Mouse (Mus musculus): ENCODE measurements around the gene Sash3. TPM values are rescaled to one million over a fixed set of nuclear protein-coding genes. Genes with fewer than 3 reads are reported as not detected.
"Not testable (repeated sequence)": the region's sequence is repeated elsewhere in the genome, so short reads cannot be mapped to it uniquely, and the experiment has no call there.

The Sash3 gene
- polyA plus RNA-seq, 1 experiment from 2014 or later = 4.6 TPM

GRCm38 (mm10) chrX:48203763-48204162, 57.5 kb downstream of the Sash3 start:
- DNase-seq (ENCODE audit: low spot score) (no peak), ATAC-seq (ENCODE audit: low read depth) (no peak)
- 73% methylated on average over 7 of the region's 7 CpGs for WGBS
- H3K4me3 ChIP-seq (ENCODE audit: low read depth, low read length) = no peak overlapping the region
- H3K36me3 ChIP-seq (ENCODE audit: control insufficient read depth, insufficient read depth, low read length) = no peaks in the 10 kb centered on the region
- H3K9ac ChIP-seq (ENCODE audit: low read depth, low read length) = no peak overlapping the region
- H3K27ac ChIP-seq (replicated peaks; ENCODE audit: low read depth, low read length) = no peak overlapping the region
- no peaks in the 10 kb centered on the region; the same call in 1 of the 2 replicates for H3K27me3 ChIP-seq (replicated peaks; ENCODE audit: control insufficient read depth, insufficient read depth, low read length)
- H3K4me1 ChIP-seq (ENCODE audit: control insufficient read depth, insufficient read depth, low read length) = no peaks in the 10 kb centered on the region
- H3K9me3 ChIP-seq (ENCODE audit: control insufficient read depth, low read length) = no peaks in the 10 kb centered on the region
- no peak overlapping the region for H3K4me2 ChIP-seq (ENCODE audit: low read depth, low read length)

- no peaks in the 10 kb centered on the region; the same call in 1 of the 2 replicates for H3K27me3 ChIP-seq (replicated peaks; ENCODE audit: control insufficient read depth, insufficient read depth, low read length)
- WGBS = 77% methylated on average over 6 of the region's 6 CpGs
- no peaks in the 10 kb centered on the region for H3K9me3 ChIP-seq (ENCODE audit: control insufficient read depth, low read length)
- H3K4me2 ChIP-seq (ENCODE audit: low read depth, low read length) = no peak overlapping the region
- H3K27ac ChIP-seq (replicated peaks; ENCODE audit: low read depth, low read length) = no peak overlapping the region
- no peak for ATAC-seq (ENCODE audit: low read depth)
- no peak for DNase-seq (ENCODE audit: low spot score)
- H3K9ac ChIP-seq (ENCODE audit: low read depth, low read length) = no peak overlapping the region
- H3K4me3 ChIP-seq (ENCODE audit: low read depth, low read length) = no peak overlapping the region
- H3K36me3 ChIP-seq (ENCODE audit: control insufficient read depth, insufficient read depth, low read length) = no peaks in the 10 kb centered on the region
- no peaks in the 10 kb centered on the region for H3K4me1 ChIP-seq (ENCODE audit: control insufficient read depth, insufficient read depth, low read length)
Measured at GRCm38 (mm10) chrX:48204469-48204868, 58.2 kb downstream of the Sash3 start.

GRCm38 (mm10) chrX:48207761-48208487, 61.7 kb downstream of the Sash3 start:
- peak overlapping the region; percentile 62 for H3K4me3 ChIP-seq (ENCODE audit: low read depth, low read length)
- H3K4me1 ChIP-seq (ENCODE audit: control insufficient read depth, insufficient read depth, low read length) = no peaks in the 10 kb centered on the region
- H3K9ac ChIP-seq (ENCODE audit: low read depth, low read length) = peak overlapping the region; percentile 64
- no peaks in the 10 kb centered on the region for H3K9me3 ChIP-seq (ENCODE audit: control insufficient read depth, low read length)
- no peaks in the 10 kb centered on the region; the same call in 1 of the 2 replicates for H3K27me3 ChIP-seq (replicated peaks; ENCODE audit: control insufficient read depth, insufficient read depth, low read length)
- WGBS = 18% methylated on average over 16 of the region's 36 CpGs
- H3K27ac ChIP-seq (replicated peaks; ENCODE audit: low read depth, low read length) = peak overlapping the region; percentile 33
- ATAC-seq (ENCODE audit: low read depth) (peak; percentile 84), DNase-seq (ENCODE audit: low spot score) (peak; percentile 38)
- H3K4me2 ChIP-seq (ENCODE audit: low read depth, low read length) = peak overlapping the region; percentile 60
- H3K36me3 ChIP-seq (ENCODE audit: control insufficient read depth, insufficient read depth, low read length) = no peaks in the 10 kb centered on the region

DNA sequence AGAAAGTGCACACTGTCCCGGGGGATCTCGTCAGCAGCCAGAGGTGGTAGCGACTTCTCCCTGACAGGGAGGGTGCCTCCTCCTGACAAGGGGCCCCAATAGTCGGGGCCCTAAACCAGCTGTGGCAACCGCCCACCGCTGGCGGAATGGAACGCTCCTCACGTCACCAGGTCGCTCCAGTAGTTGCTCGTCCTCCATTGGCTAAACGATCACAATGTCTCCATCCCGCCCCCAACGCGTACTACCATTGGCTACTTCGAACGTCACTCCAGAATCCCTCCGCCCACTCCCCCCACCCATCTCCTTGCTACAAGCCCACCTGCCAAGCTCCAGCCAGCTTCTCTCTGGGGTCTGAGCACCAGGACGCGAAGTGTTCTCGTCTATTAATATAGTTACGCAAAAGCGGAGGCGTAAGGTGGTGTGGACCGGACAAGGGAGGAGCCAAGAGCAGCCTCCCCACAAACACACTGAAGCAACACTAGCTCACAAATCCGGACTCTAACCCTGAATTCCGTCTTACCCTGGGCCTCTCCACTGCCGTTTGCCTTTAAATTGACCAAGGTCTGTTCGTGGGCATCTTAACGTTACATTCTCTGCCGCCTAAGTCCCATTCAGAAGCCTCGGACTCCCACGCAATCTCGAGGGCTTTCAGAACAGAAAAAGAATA, 62.4 kb downstream of the Sash3 start, which contains the start of gene Zdhhc9:
Gene Zdhhc9, minus strand, starts transcription at position 360 of the 667 bp plus-strand sequence.
- Histone ChIP-seq H3K36me3 (ENCODE audit: control insufficient read depth, insufficient read depth, low read length) (no peaks in the 10 kb centered on the region), H3K4me3 (ENCODE audit: low read depth, low read length) (peak within 1 kb of the TSS; percentile 62), H3K4me1 (ENCODE audit: control insufficient read depth, insufficient read depth, low read length) (no peaks in the 10 kb centered on the region), H3K27me3 (replicated peaks; ENCODE audit: control insufficient read depth, insufficient read depth, low read length) (no peaks in the 10 kb centered on the region; the same call in 1 of the 2 replicates), H3K9ac (ENCODE audit: low read depth, low read length) (peak within 1 kb of the TSS; percentile 64), H3K9me3 (ENCODE audit: control insufficient read depth, low read length) (no peaks in the 10 kb centered on the region), H3K4me2 (ENCODE audit: low read depth, low read length) (peak within 1 kb of the TSS; percentile 60), H3K27ac (replicated peaks; ENCODE audit: low read depth, low read length) (peak within 1 kb of the TSS; percentile 58)
- ATAC-seq (ENCODE audit: low read depth) = peak; percentile 99
- WGBS = 28% methylated on average over 24 of the region's 34 CpGs
- peak; percentile 94 for DNase-seq (ENCODE audit: low spot score)

DNA sequence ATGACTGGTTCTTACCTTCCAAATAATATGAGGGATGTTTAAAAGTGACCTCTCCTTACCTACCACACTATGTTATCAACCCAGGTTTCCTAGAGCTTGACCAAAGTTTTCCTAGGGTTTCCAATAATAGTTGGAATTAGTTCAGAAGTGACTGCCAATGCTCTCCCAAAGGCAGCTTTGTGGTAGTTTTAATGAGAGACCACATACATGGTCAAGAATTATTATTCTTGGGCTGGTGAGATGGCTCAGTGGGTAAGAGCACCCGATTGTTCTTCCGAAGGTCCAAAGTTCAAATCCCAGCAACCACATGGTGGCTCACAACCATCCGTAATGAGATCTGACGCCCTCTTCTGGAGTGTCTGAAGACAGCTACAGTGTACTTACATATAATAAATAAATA, 63.5 kb downstream of the Sash3 start:
- not testable (repeated sequence) for H3K9ac ChIP-seq (ENCODE audit: low read depth, low read length); H3K27ac ChIP-seq (replicated peaks; ENCODE audit: low read depth, low read length); H3K9me3 ChIP-seq (ENCODE audit: control insufficient read depth, low read length); H3K4me1 ChIP-seq (ENCODE audit: control insufficient read depth, insufficient read depth, low read length); H3K4me2 ChIP-seq (ENCODE audit: low read depth, low read length); H3K4me3 ChIP-seq (ENCODE audit: low read depth, low read length); H3K27me3 ChIP-seq (replicated peaks; ENCODE audit: control insufficient read depth, insufficient read depth, low read length); H3K36me3 ChIP-seq (ENCODE audit: control insufficient read depth, insufficient read depth, low read length); DNase-seq (ENCODE audit: low spot score); ATAC-seq (ENCODE audit: low read depth)
- WGBS = 94% methylated on average over 2 of the region's 4 CpGs

Other genes with a start within 250 kb of the Sash3 start
- 19.6 and 21.3 TPM in 2 replicates for gene Ocrl, start 234.0 kb upstream of the Sash3 start, polyA plus RNA-seq (2014; fragmentation: Nextera tagmentation; extraction: Ambion mirVana)
- gene Apln, start 111.6 kb upstream of the Sash3 start, polyA plus RNA-seq (2014; fragmentation: Nextera tagmentation; extraction: Ambion mirVana) = 10.6 and 11.4 TPM in 2 replicates
- 4.6 and 5.8 TPM in 2 replicates for gene Xpnpep2, start 37.7 kb upstream of the Sash3 start, polyA plus RNA-seq (2014; fragmentation: Nextera tagmentation; extraction: Ambion mirVana)
- gene Zdhhc9, start 62.4 kb downstream of the Sash3 start, polyA plus RNA-seq (2014; fragmentation: Nextera tagmentation; extraction: Ambion mirVana) = 6.6 and 7.1 TPM in 2 replicates
- gene Utp14a, start 110.4 kb downstream of the Sash3 start, polyA plus RNA-seq (2014; fragmentation: Nextera tagmentation; extraction: Ambion mirVana) = 17.2 and 17.4 TPM in 2 replicates
- gene Bcorl1, start 194.9 kb downstream of the Sash3 start, polyA plus RNA-seq (2014; fragmentation: Nextera tagmentation; extraction: Ambion mirVana) = 6.7 and 7.0 TPM in 2 replicates